Mouse (Mus musculus): ENCODE measurements at regions not wholly inside any gene's neighbourhood (a gene's known extent, or its start where the extent isn't known, plus 50 kb on each side); places are given as distances from the start of the nearest gene placed in this dataset.
"Not testable (repeated sequence)": the region's sequence is repeated elsewhere in the genome, so short reads cannot be mapped to it uniquely, and the experiment has no call there.

DNA sequence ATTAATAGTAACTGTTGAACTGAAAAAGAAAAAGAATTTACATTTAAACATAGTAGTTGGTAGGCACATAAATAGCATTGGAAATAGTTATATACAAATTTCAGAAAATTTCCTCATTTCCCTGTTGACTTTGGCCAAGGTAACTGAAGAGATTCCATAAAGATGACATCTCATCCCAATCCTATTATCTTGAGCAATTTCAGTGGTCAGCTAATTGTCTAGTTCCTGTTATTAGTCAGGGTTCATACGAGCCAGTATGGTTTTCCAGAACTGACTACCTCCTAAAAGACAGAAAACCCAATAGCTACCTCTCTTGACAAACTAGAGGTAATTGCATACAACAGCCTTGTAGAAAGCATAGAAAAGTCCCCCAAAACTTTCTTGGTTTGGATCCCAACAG lies 71.6 kb upstream of the Rmdn2 start:
- H3K27ac ChIP-seq (replicated peaks; ENCODE audit: low read depth, low read length) = no peak overlapping the region
- no peak overlapping the region for H3K4me3 ChIP-seq (ENCODE audit: low read depth, low read length)
- H3K36me3 ChIP-seq (replicated peaks; ENCODE audit: control insufficient read depth, insufficient read depth, low read depth, low read length) = no peaks in the 10 kb centered on the region
- WGBS = 71% methylated on average over 1 of the region's 1 CpGs
- no peak overlapping the region for H3K9ac ChIP-seq (replicated peaks; ENCODE audit: low read length)
- H3K9me3 ChIP-seq (replicated peaks; ENCODE audit: control insufficient read depth, low read length) = no peaks in the 10 kb centered on the region
- no peaks in the 10 kb centered on the region for H3K27me3 ChIP-seq (ENCODE audit: control insufficient read depth, insufficient read depth, low read length)
- ATAC-seq (replicated peaks; ENCODE audit: insufficient number of reproducible peaks, low FRiP score, low TSS enrichment, low read depth) = no peak
- DNase-seq (ENCODE audit: low spot score) = no peak
- no peaks in the 10 kb centered on the region for H3K4me1 ChIP-seq (ENCODE audit: control insufficient read depth, insufficient read depth, low read length)
- no peak overlapping the region for H3K4me2 ChIP-seq (ENCODE audit: low read depth, low read length)

DNA sequence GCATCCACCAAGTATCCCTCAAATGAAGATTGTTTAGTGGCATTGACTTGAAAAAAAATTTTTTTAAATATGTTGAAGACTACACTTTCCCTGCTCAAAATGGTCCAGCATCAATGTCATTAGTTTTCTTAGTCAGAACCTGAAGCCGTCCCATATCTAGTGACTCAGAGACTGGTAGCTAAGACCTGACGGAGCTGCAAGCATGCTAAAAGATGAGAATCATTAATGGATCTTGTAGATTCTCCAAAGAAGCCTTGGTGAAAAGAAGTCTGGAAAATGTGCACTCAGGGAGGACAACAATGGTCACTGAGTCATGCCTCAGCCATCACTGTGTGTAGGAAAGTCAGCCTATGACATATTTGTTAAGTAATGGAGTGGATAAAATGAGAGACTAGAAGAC lies 71.2 kb upstream of the Rmdn2 start:
- WGBS = 96% methylated on average over 2 of the region's 2 CpGs
- Histone ChIP-seq H3K36me3 (replicated peaks; ENCODE audit: control insufficient read depth, insufficient read depth, low read depth, low read length) (no peaks in the 10 kb centered on the region), H3K27me3 (ENCODE audit: control insufficient read depth, insufficient read depth, low read length) (no peaks in the 10 kb centered on the region)

DNA sequence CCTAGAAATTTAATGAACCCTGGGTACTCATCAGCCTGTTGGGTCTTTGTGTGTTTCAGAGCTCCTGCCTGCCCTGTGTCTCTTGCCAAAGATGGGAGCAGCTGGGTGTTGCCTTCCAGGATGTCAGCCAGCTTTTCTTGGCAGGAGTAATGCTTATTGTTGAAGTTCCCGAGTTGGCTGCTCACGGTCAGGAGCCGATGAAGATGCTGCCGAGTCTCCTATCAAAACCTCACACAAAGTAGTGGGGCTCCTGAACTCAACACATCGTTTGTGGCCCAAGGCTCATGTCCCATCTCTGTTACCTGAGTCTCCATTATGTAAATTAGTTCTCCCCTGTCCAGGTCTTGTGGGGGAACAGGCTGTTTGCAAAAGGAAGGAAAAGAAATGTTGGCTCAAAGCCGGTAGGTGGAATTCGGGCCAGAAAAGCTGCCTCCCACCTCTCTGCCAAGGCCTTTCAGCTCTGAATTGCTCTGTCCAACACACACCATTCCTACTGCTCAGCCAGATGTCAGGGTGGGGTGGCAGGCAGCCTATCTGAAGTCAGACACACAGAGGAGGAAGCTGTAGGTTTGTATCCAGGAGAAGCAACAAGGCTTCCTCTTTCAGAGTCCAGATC lies 67.6 kb upstream of the Rmdn2 start:
- no peaks in the 10 kb centered on the region for H3K27me3 ChIP-seq (ENCODE audit: control insufficient read depth, insufficient read depth, low read length)
- DNase-seq (ENCODE audit: low spot score) (no peak), ATAC-seq (replicated peaks; ENCODE audit: insufficient number of reproducible peaks, low FRiP score, low TSS enrichment, low read depth) (no peak)
- no peak overlapping the region for H3K9ac ChIP-seq (replicated peaks; ENCODE audit: low read length)
- H3K27ac ChIP-seq (replicated peaks; ENCODE audit: low read depth, low read length) = no peak overlapping the region
- no peak overlapping the region for H3K4me2 ChIP-seq (ENCODE audit: low read depth, low read length)
- no peaks in the 10 kb centered on the region for H3K4me1 ChIP-seq (ENCODE audit: control insufficient read depth, insufficient read depth, low read length)
- no peak overlapping the region for H3K4me3 ChIP-seq (ENCODE audit: low read depth, low read length)
- H3K36me3 ChIP-seq (replicated peaks; ENCODE audit: control insufficient read depth, insufficient read depth, low read depth, low read length) = no peaks in the 10 kb centered on the region
- H3K9me3 ChIP-seq (replicated peaks; ENCODE audit: control insufficient read depth, low read length) = no peaks in the 10 kb centered on the region
- 91% methylated on average over 7 of the region's 7 CpGs for WGBS

More for the DNA sequence above, 71.2 kb upstream of the Rmdn2 start:
- Histone ChIP-seq H3K9me3 (replicated peaks; ENCODE audit: control insufficient read depth, low read length) (no peaks in the 10 kb centered on the region), H3K4me3 (ENCODE audit: low read depth, low read length) (no peak overlapping the region), H3K27ac (replicated peaks; ENCODE audit: low read depth, low read length) (no peak overlapping the region), H3K9ac (replicated peaks; ENCODE audit: low read length) (no peak overlapping the region), H3K4me2 (ENCODE audit: low read depth, low read length) (no peak overlapping the region), H3K4me1 (ENCODE audit: control insufficient read depth, insufficient read depth, low read length) (no peaks in the 10 kb centered on the region)
- ATAC-seq (replicated peaks; ENCODE audit: insufficient number of reproducible peaks, low FRiP score, low TSS enrichment, low read depth) (no peak), DNase-seq (ENCODE audit: low spot score) (no peak)

GRCm38 (mm10) chr17:79545878-79546277 lies 65.8 kb upstream of the Rmdn2 start:
- Histone ChIP-seq H3K4me1 (ENCODE audit: control insufficient read depth, insufficient read depth, low read length) (no peaks in the 10 kb centered on the region), H3K27me3 (ENCODE audit: control insufficient read depth, insufficient read depth, low read length) (no peaks in the 10 kb centered on the region), H3K4me2 (ENCODE audit: low read depth, low read length) (no peak overlapping the region), H3K9ac (replicated peaks; ENCODE audit: low read length) (no peak overlapping the region), H3K36me3 (replicated peaks; ENCODE audit: control insufficient read depth, insufficient read depth, low read depth, low read length) (no peaks in the 10 kb centered on the region), H3K9me3 (replicated peaks; ENCODE audit: control insufficient read depth, low read length) (no peaks in the 10 kb centered on the region), H3K4me3 (ENCODE audit: low read depth, low read length) (no peak overlapping the region), H3K27ac (replicated peaks; ENCODE audit: low read depth, low read length) (no peak overlapping the region)
- no peak for ATAC-seq (replicated peaks; ENCODE audit: insufficient number of reproducible peaks, low FRiP score, low TSS enrichment, low read depth)
- WGBS = 88% methylated on average over 2 of the region's 2 CpGs
- DNase-seq (ENCODE audit: low spot score) = no peak

DNA sequence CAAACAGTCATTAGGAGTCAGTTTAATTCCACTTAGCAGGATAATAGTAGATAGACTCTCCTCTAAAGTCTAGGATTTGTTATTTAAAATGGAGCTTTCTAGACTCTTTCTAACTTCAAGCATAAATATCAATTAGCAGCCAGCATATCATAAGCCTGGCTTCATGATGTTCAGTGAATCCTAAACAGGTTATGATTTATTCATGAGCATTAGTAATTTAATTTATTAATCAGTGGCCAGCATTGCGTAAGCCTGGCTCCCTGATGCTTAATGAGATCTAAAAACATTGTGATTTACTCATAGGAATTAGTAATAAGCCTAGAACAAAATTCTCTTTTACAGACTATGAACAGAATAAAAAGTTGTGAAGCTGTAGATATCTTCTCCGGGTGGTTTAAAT lies 64.6 kb upstream of the Rmdn2 start:
- WGBS = 82% methylated on average over 2 of the region's 2 CpGs
- Histone ChIP-seq H3K27me3 (ENCODE audit: control insufficient read depth, insufficient read depth, low read length) (no peaks in the 10 kb centered on the region), H3K27ac (replicated peaks; ENCODE audit: low read depth, low read length) (no peak overlapping the region), H3K4me2 (ENCODE audit: low read depth, low read length) (no peak overlapping the region), H3K4me3 (ENCODE audit: low read depth, low read length) (no peak overlapping the region), H3K9me3 (replicated peaks; ENCODE audit: control insufficient read depth, low read length) (no peaks in the 10 kb centered on the region), H3K4me1 (ENCODE audit: control insufficient read depth, insufficient read depth, low read length) (no peaks in the 10 kb centered on the region), H3K36me3 (replicated peaks; ENCODE audit: control insufficient read depth, insufficient read depth, low read depth, low read length) (no peaks in the 10 kb centered on the region), H3K9ac (replicated peaks; ENCODE audit: low read length) (no peak overlapping the region)
- DNase-seq (ENCODE audit: low spot score) (no peak), ATAC-seq (replicated peaks; ENCODE audit: insufficient number of reproducible peaks, low FRiP score, low TSS enrichment, low read depth) (no peak)

- Histone ChIP-seq H3K27ac (replicated peaks; ENCODE audit: low read depth, low read length) (no peak overlapping the region), H3K4me1 (ENCODE audit: control insufficient read depth, insufficient read depth, low read length) (no peaks in the 10 kb centered on the region), H3K4me2 (ENCODE audit: low read depth, low read length) (no peak overlapping the region), H3K36me3 (replicated peaks; ENCODE audit: control insufficient read depth, insufficient read depth, low read depth, low read length) (no peaks in the 10 kb centered on the region), H3K9ac (replicated peaks; ENCODE audit: low read length) (no peak overlapping the region), H3K4me3 (ENCODE audit: low read depth, low read length) (no peak overlapping the region), H3K27me3 (ENCODE audit: control insufficient read depth, insufficient read depth, low read length) (no peaks in the 10 kb centered on the region), H3K9me3 (replicated peaks; ENCODE audit: control insufficient read depth, low read length) (no peaks in the 10 kb centered on the region)
- DNase-seq (ENCODE audit: low spot score) (no peak), ATAC-seq (replicated peaks; ENCODE audit: insufficient number of reproducible peaks, low FRiP score, low TSS enrichment, low read depth) (no peak)
- 82% methylated on average over 3 of the region's 3 CpGs for WGBS
Measured at GRCm38 (mm10) chr17:79547524-79547923, 64.1 kb upstream of the Rmdn2 start.

DNA sequence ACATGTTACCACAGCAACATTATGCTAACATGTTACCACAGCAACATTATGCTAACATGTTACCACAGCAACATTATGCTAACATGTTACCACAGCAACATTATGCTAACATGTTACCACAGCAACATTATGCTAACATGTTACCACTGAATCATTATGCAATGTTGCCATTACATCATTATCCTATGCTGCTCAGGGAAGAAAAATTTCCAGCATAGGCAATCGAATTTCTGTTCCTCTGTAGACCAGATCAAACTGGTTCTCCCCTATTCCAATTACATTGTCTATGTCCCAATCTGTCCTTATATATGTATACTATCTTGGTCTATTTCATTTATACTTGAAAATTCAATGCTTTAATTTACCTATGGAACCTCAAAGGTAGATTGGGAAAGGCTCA lies 61.3 kb upstream of the Rmdn2 start:
- WGBS = 71% methylated on average over 1 of the region's 1 CpGs
- not testable (repeated sequence) for H3K4me2 ChIP-seq (ENCODE audit: low read depth, low read length); ATAC-seq (replicated peaks; ENCODE audit: insufficient number of reproducible peaks, low FRiP score, low TSS enrichment, low read depth)

DNA sequence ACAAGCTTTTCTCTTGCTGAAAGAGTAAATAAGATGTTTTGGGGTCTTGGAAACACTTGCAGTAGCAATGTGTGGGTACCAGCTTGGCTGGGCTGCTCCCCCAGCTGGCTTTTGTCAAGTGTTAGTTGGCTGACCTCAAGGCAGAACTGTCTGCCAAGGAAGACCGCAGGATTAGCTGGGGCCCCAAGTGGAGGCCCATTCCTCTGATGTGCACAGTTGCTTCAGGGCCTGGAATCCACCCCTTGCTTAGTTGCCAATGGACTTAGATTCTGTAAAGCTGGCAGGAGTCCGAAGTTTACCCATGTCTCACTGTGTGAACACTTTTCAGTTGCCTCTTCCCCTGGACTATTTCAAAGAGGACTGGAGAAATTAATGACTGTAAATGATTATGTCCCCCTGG lies 57.8 kb upstream of the Rmdn2 start:
- Histone ChIP-seq H3K27me3 (ENCODE audit: control insufficient read depth, insufficient read depth, low read length) (no peaks in the 10 kb centered on the region), H3K36me3 (replicated peaks; ENCODE audit: control insufficient read depth, insufficient read depth, low read depth, low read length) (no peaks in the 10 kb centered on the region), H3K4me3 (ENCODE audit: low read depth, low read length) (no peak overlapping the region), H3K9me3 (replicated peaks; ENCODE audit: control insufficient read depth, low read length) (no peaks in the 10 kb centered on the region), H3K4me1 (ENCODE audit: control insufficient read depth, insufficient read depth, low read length) (no peaks in the 10 kb centered on the region), H3K4me2 (ENCODE audit: low read depth, low read length) (no peak overlapping the region), H3K27ac (replicated peaks; ENCODE audit: low read depth, low read length) (no peak overlapping the region), H3K9ac (replicated peaks; ENCODE audit: low read length) (no peak overlapping the region)
- 77% methylated on average over 2 of the region's 2 CpGs for WGBS
- no peak for ATAC-seq (replicated peaks; ENCODE audit: insufficient number of reproducible peaks, low FRiP score, low TSS enrichment, low read depth)
- DNase-seq (ENCODE audit: low spot score) = no peak

More for the DNA sequence above, 61.3 kb upstream of the Rmdn2 start:
- not testable (repeated sequence) for H3K4me3 ChIP-seq (ENCODE audit: low read depth, low read length); H3K9ac ChIP-seq (replicated peaks; ENCODE audit: low read length); H3K9me3 ChIP-seq (replicated peaks; ENCODE audit: control insufficient read depth, low read length); H3K4me1 ChIP-seq (ENCODE audit: control insufficient read depth, insufficient read depth, low read length); H3K27me3 ChIP-seq (ENCODE audit: control insufficient read depth, insufficient read depth, low read length); H3K36me3 ChIP-seq (replicated peaks; ENCODE audit: control insufficient read depth, insufficient read depth, low read depth, low read length); H3K27ac ChIP-seq (replicated peaks; ENCODE audit: low read depth, low read length); DNase-seq (ENCODE audit: low spot score)
